8 mouse cellular contexts compared by ENCODE assay signal in genomic region chr13:43480957-43481858, GRCm38 (mm10). TPM values are rescaled to one million over a fixed set of nuclear protein-coding genes. Genes with fewer than 3 reads are reported as not detected.
DNase-seq lines count a peak whose midpoint lies in the region; ATAC-seq and TF ChIP-seq lines count a peak whose summit lies in the region.

TSS of gene Ranbp9 (minus strand) at chr13:43481282.

- peak within 1 kb of the TSS; percentile 99 for H3K9ac ChIP-seq in forebrain, embryonic 14.5 days (ENCODE audit: low read length)
- peak within 1 kb of the TSS; percentile 93 for H3K9ac ChIP-seq in liver, embryonic 15.5 days
- H3K9ac ChIP-seq in neural tube, embryonic 12.5 days: peak within 1 kb of the TSS; percentile 97
- peak within 1 kb of the TSS; percentile 99 for H3K9ac ChIP-seq in stomach, postnatal 0 days (ENCODE audit: low read length)

- TF ChIP-seq EP300 in stomach, postnatal 0 days (optimal IDR thresholded peaks at IDR 0.05): no peak

- WGBS in forebrain, embryonic 14.5 days: under 1% methylated on average over 94 of the region's 132 CpGs
- under 1% methylated on average over 115 of the region's 132 CpGs for WGBS in liver, embryonic 15.5 days (ENCODE audit: insufficient replicate concordance)
- under 1% methylated on average over 126 of the region's 132 CpGs for WGBS in neural tube, embryonic 12.5 days
- under 1% methylated on average over 84 of the region's 132 CpGs for WGBS in stomach, postnatal 0 days

- H3K4me1 ChIP-seq in E14TG2a.4 (replicated peaks; ENCODE audit: low read depth, low read length): peaks cover 28% of the 10 kb centered on the region
- H3K4me1 ChIP-seq in forebrain, embryonic 14.5 days (ENCODE audit: control insufficient read depth, insufficient read depth, low read length): peaks cover 12% of the 10 kb centered on the region
- H3K4me1 ChIP-seq in liver, embryonic 15.5 days (replicated peaks): peaks cover 39% of the 10 kb centered on the region
- peaks cover 24% of the 10 kb centered on the region for H3K4me1 ChIP-seq in neural tube, embryonic 12.5 days
- no peaks in the 10 kb centered on the region for H3K4me1 ChIP-seq in stomach, postnatal 0 days (replicated peaks; ENCODE audit: control insufficient read depth, insufficient read depth)

- H3K36me3 ChIP-seq in E14TG2a.4 (ENCODE audit: insufficient read depth, low read length): no peaks in the 10 kb centered on the region
- no peaks in the 10 kb centered on the region for H3K36me3 ChIP-seq in forebrain, embryonic 14.5 days (ENCODE audit: control insufficient read depth, insufficient read depth, low read length)
- H3K36me3 ChIP-seq in liver, embryonic 15.5 days (replicated peaks): no peaks in the 10 kb centered on the region
- no peaks in the 10 kb centered on the region for H3K36me3 ChIP-seq in neural tube, embryonic 12.5 days
- no peaks in the 10 kb centered on the region for H3K36me3 ChIP-seq in stomach, postnatal 0 days (ENCODE audit: control insufficient read depth, insufficient read depth, low read length)

- H3K27me3 ChIP-seq in E14TG2a.4 (ENCODE audit: insufficient read depth, low read length): peaks cover 17% of the 10 kb centered on the region; the same call in 1 of the 2 replicates
- no peaks in the 10 kb centered on the region for H3K27me3 ChIP-seq in forebrain, embryonic 14.5 days (replicated peaks; ENCODE audit: control insufficient read depth, insufficient read depth, low read length)
- 0 out of 2 replicates have a peak, but pooled peaks cover 4% of the 10 kb centered on the region for H3K27me3 ChIP-seq in liver, embryonic 15.5 days
- H3K27me3 ChIP-seq in neural tube, embryonic 12.5 days (replicated peaks): no peaks in the 10 kb centered on the region
- H3K27me3 ChIP-seq in stomach, postnatal 0 days (ENCODE audit: control insufficient read depth, insufficient read depth, low read length): no peaks in the 10 kb centered on the region

- no peaks in the 10 kb centered on the region for H3K9me3 ChIP-seq in E14TG2a.4 (ENCODE audit: low read length)
- H3K9me3 ChIP-seq in forebrain, embryonic 14.5 days (replicated peaks; ENCODE audit: control insufficient read depth, low read length): no peaks in the 10 kb centered on the region
- H3K9me3 ChIP-seq in liver, embryonic 15.5 days (replicated peaks): no peaks in the 10 kb centered on the region
- no peaks in the 10 kb centered on the region for H3K9me3 ChIP-seq in neural tube, embryonic 12.5 days
- H3K9me3 ChIP-seq in stomach, postnatal 0 days (ENCODE audit: control insufficient read depth, low read length): no peaks in the 10 kb centered on the region

- ATAC-seq in cerebellum, adult (ENCODE audit: insufficient number of reproducible peaks, low FRiP score, low TSS enrichment): peak; percentile 82
- ATAC-seq in forebrain, embryonic 14.5 days: peak; percentile 92
- peak; percentile 93 for ATAC-seq in liver, embryonic 15.5 days (ENCODE audit: insufficient read depth)
- ATAC-seq in neural tube, embryonic 12.5 days (ENCODE audit: low FRiP score, low read depth): peak; percentile 71
- ATAC-seq in stomach, postnatal 0 days (ENCODE audit: low FRiP score, low TSS enrichment): peak; percentile 91

- DNase-seq in forebrain, embryonic 14.5 days (ENCODE audit: low spot score): peak; percentile 82
- peak; percentile 82 to 86 for DNase-seq in heart, postnatal 10 days
- DNase-seq in kidney, postnatal 4 days: peak; percentile 79 to 89
- peak; percentile 80 for DNase-seq in stomach, postnatal 0 days (ENCODE audit: low spot score)

- no peak for TF ChIP-seq CTCF in E14TG2a.4 (conservative IDR thresholded peaks at IDR 0.05; ENCODE audit: low read length)
- TF ChIP-seq CTCF in stomach, postnatal 0 days (IDR thresholded peaks at IDR 0.05; ENCODE audit: low read depth): peak; percentile 47; the same call in 1 of the 2 replicates

- H3K4me3 ChIP-seq in E14TG2a.4 (replicated peaks; ENCODE audit: low read length): peak within 1 kb of the TSS; percentile 90
- H3K4me3 ChIP-seq in forebrain, embryonic 14.5 days (ENCODE audit: low read depth, low read length): peak within 1 kb of the TSS; percentile 94
- peak within 1 kb of the TSS; percentile 91 for H3K4me3 ChIP-seq in liver, embryonic 15.5 days (replicated peaks)
- peak within 1 kb of the TSS; percentile 85 for H3K4me3 ChIP-seq in neural tube, embryonic 12.5 days
- H3K4me3 ChIP-seq in stomach, postnatal 0 days (ENCODE audit: low read depth, low read length): peak within 1 kb of the TSS; percentile 92

- H3K27ac ChIP-seq in forebrain, embryonic 14.5 days (ENCODE audit: low read depth, low read length): peak within 1 kb of the TSS; percentile 99
- H3K27ac ChIP-seq in liver, embryonic 15.5 days (replicated peaks): peak within 1 kb of the TSS; percentile 96
- H3K27ac ChIP-seq in neural tube, embryonic 12.5 days: peak within 1 kb of the TSS; percentile 100
- peak within 1 kb of the TSS; percentile 100 for H3K27ac ChIP-seq in stomach, postnatal 0 days (replicated peaks)

- H3K4me2 ChIP-seq in forebrain, embryonic 14.5 days (ENCODE audit: low read length): peak within 1 kb of the TSS; percentile 64
- peak within 1 kb of the TSS; percentile 89 for H3K4me2 ChIP-seq in liver, embryonic 15.5 days
- peak within 1 kb of the TSS; percentile 73 for H3K4me2 ChIP-seq in neural tube, embryonic 12.5 days (replicated peaks)
- peak within 1 kb of the TSS; percentile 74 for H3K4me2 ChIP-seq in stomach, postnatal 0 days (replicated peaks; ENCODE audit: low read depth)

- intact Hi-C loops in heart, postnatal 10 days (cut with DNase I): loop anchor here (2.0 to 5.0 kb wide), 2 partner anchors 66 to 78 kb away; no protein-coding TSS in a partner anchor

RNA-seq across cellular contexts. Expression of gene Ranbp9, which starts in this region (rescaled TPM):
- polyA plus RNA-seq in forebrain, embryonic 14.5 days (2014; fragmentation: Nextera tagmentation; extraction: Ambion mirVana): 15.4 and 16.4 TPM in 2 replicates
- 10 to 100 TPM; 48.9 to 49.0 TPM for total RNA-seq in heart, postnatal 10 days (2021)
- polyA plus RNA-seq in liver, embryonic 15.5 days (2015; fragmentation: Nextera tagmentation; extraction: Ambion mirVana): 2.9 and 3.3 TPM in 2 replicates
- 13.4 and 14.2 TPM in 2 replicates for polyA plus RNA-seq in neural tube, embryonic 12.5 days (2016; fragmentation: Nextera tagmentation; extraction: Ambion mirVana)
- 7.1 and 7.9 TPM in 2 replicates for polyA plus RNA-seq in stomach, postnatal 0 days (2015; fragmentation: Nextera tagmentation; extraction: Ambion mirVana)

Comparison
In these comparisons a context has a peak if more than half of its experiments do, and no peak if none do; other contexts are left out.
1. Peak in every context shown above with its lines: DNase-seq, ATAC-seq, H3K4me3 ChIP-seq and H3K27ac ChIP-seq.